Mouse (Mus musculus) forebrain, postnatal 0 days (tissue): ENCODE data around the gene Gpr35. TPM values are rescaled to one million over a fixed set of nuclear protein-coding genes. Genes with fewer than 3 reads are reported as not detected.

Experiments
- ATAC-seq: fragments of 200-750 bp; cut with Nextera tagmentation; 2 replicates; pipeline ENCODE4 v1.8.0; 2017; ENCODE audit warnings: mild to moderate bottlenecking, moderate library complexity
- DNase-seq: peaks from one replicate; pipeline ENCODE4 v3.0.0-alpha.2; 2015
- H3K27ac ChIP-seq: fragments of 300-500 bp; sonication (generic); 2 replicates; pipeline ENCODE4 v1.5.1; 2014; ENCODE audit warnings: low read depth, mild to moderate bottlenecking, antibody characterized with exemption, low read length, moderate library complexity, mixed read lengths
- H3K27me3 ChIP-seq: fragments of 300-500 bp; sonication (generic); 2 replicates; pipeline ENCODE4 v1.6.1; 2014; ENCODE audit warnings: mild to moderate bottlenecking, low read length, mixed read lengths; ENCODE audit not compliant: insufficient read depth
- H3K36me3 ChIP-seq: fragments of 300-500 bp; sonication (generic); 2 replicates; pipeline ENCODE4 v1.6.1; 2014; ENCODE audit warnings: mild to moderate bottlenecking, moderate library complexity; ENCODE audit not compliant: insufficient read depth
- H3K4me1 ChIP-seq: fragments of 300-500 bp; sonication (generic); 2 replicates; pipeline ENCODE4 v1.6.1; 2014; ENCODE audit warnings: antibody characterized with exemption; ENCODE audit not compliant: insufficient read depth
- H3K4me2 ChIP-seq: fragments of 300-500 bp; sonication (generic); 2 replicates; pipeline ENCODE4 v1.6.1; 2014; ENCODE audit warnings: low read depth, mild to moderate bottlenecking, moderate library complexity
- H3K4me3 ChIP-seq: fragments of 300-500 bp; sonication (generic); 2 replicates; pipeline ENCODE4 v1.5.1; 2014; ENCODE audit warnings: low read depth, low read length, mixed read lengths
- H3K9ac ChIP-seq: fragments of 300-500 bp; sonication (generic); 2 replicates; pipeline ENCODE4 v1.6.1; 2014; ENCODE audit warnings: mild to moderate bottlenecking
- H3K9me3 ChIP-seq: fragments of 300-500 bp; sonication (generic); 2 replicates; pipeline ENCODE4 v1.6.1; 2016; ENCODE audit warnings: low read length
- CTCF ChIP-seq: sonication (generic); IDR thresholded peaks from 2 replicates; pipeline ENCODE4 v1.5.1; 2016; ENCODE audit warnings: antibody characterized with exemption, control low read depth, low read depth
- WGBS: fragments of 180-500 bp; shearing (Covaris S2); extraction: QIAGEN DNeasy Blood & Tissue Kit; methylation state at CpG from one replicate; pipeline ENCODE4 v1.1.7; 2014; 5-methylcytosine and 5-hydroxymethylcytosine counted together
- polyA plus RNA-seq: library from polyadenylated mRNA; unstranded; fragments of >200 nt; fragmentation: Nextera tagmentation; extraction: Ambion mirVana; gene quantifications from 2 replicates; pipeline ENCODE4 v1.2.1, GENCODE M21; 2015
- total RNA-seq: library from RNA; depleted of rRNA; stranded (reverse); fragments of >200 nt; gene quantifications from 2 replicates; pipeline ENCODE4 v1.2.3, GENCODE M21; 2014

Gpr35 gene
- total and polyA plus RNA-seq, 2 experiments from 2014 or later, result 0.44 to 1.8 TPM

DNA sequence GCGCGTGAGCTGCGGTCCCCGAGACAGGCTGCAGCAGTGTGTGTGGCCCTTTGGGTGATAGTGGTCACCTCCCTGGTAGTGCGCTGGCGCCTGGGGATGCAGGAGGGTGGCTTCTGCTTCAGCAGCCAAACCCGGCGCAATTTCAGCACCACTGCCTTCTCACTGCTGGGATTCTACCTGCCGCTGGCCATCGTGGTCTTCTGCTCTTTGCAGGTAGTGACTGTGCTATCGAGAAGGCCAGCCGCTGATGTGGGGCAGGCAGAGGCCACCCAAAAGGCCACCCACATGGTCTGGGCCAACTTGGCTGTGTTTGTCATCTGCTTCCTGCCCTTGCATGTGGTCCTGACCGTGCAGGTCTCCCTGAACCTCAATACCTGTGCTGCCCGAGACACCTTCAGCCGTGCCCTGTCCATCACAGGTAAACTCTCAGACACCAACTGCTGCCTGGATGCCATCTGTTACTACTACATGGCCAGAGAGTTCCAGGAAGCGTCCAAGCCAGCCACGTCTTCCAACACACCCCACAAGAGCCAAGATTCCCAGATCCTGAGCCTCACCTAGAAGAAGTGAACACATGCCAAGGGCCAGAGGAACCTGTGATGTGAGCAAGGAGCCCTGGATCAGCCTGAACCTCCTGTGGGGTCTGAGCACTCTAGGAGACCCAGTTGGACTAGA is 32.4 kb downstream of the Gpr35 start:
- H3K36me3 ChIP-seq, result no peaks in the 10 kb centered on the region
- H3K4me2 ChIP-seq, result no peak overlapping the region
- no peaks in the 10 kb centered on the region for H3K9me3 ChIP-seq
- 92% methylated on average over 17 of the region's 17 CpGs for WGBS
- ATAC-seq (no peak), DNase-seq (no peak)
- no peak overlapping the region for H3K27ac ChIP-seq
- no peaks in the 10 kb centered on the region for H3K27me3 ChIP-seq
- TF ChIP-seq CTCF, result no peak
- H3K4me1 ChIP-seq, result no peaks in the 10 kb centered on the region
- H3K4me3 ChIP-seq, result no peak overlapping the region
- H3K9ac ChIP-seq, result no peak overlapping the region

DNA sequence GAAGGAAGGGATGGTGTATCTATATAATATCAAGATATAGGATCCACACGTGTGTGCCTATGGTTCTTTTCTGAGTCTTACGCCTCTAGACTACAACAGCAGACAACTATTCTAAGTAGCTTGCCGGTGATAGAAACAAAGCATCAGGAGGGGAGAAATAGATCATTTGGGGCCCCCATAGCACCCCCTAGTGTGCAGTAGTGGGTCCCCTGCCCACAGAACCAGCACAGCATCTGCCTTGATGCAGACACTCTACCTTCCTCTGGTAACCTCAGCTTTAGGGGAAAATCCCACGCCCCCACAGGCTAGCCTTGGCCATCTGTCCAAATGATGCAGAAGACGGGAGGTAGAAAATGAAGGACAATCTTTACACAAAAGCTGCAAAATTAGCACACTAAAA is 34.3 kb downstream of the Gpr35 start:
- no peak overlapping the region for H3K4me2 ChIP-seq
- DNase-seq, result no peak
- ATAC-seq, result no peak
- no peaks in the 10 kb centered on the region for H3K36me3 ChIP-seq
- WGBS, result 87% methylated on average over 5 of the region's 5 CpGs
- no peaks in the 10 kb centered on the region for H3K9me3 ChIP-seq
- no peaks in the 10 kb centered on the region for H3K27me3 ChIP-seq
- no peak overlapping the region for H3K9ac ChIP-seq
- no peak overlapping the region for H3K4me3 ChIP-seq
- no peaks in the 10 kb centered on the region for H3K4me1 ChIP-seq
- no peak for TF ChIP-seq CTCF
- H3K27ac ChIP-seq, result no peak overlapping the region

DNA sequence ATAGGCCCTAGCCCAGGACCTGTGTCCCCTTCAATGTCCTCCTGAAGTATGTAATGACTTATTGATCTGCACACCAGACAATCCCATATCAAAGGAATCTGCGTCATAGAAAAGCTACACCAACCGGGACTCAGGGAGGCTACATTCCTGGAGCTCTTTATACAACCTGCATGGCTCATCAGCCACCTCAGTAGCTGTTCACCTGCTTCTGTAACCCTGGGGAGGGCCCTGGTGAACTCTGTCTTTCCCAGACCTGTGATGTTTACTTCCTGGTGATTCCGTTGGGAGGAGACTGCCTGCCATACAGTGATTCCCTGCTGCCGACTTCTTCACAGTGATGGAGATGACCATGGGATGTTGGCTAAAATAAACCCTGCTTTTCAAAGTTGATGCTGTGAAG is 38.2 kb downstream of the Gpr35 start:
- ATAC-seq (no peak), DNase-seq (no peak)
- no peak overlapping the region for H3K4me2 ChIP-seq
- no peaks in the 10 kb centered on the region for H3K36me3 ChIP-seq
- H3K4me1 ChIP-seq, result no peaks in the 10 kb centered on the region
- H3K9ac ChIP-seq, result no peak overlapping the region
- no peaks in the 10 kb centered on the region for H3K9me3 ChIP-seq
- no peak overlapping the region for H3K4me3 ChIP-seq
- WGBS, result 85% methylated on average over 4 of the region's 4 CpGs
- H3K27ac ChIP-seq, result no peak overlapping the region
- H3K27me3 ChIP-seq, result no peaks in the 10 kb centered on the region
- no peak for TF ChIP-seq CTCF

DNA sequence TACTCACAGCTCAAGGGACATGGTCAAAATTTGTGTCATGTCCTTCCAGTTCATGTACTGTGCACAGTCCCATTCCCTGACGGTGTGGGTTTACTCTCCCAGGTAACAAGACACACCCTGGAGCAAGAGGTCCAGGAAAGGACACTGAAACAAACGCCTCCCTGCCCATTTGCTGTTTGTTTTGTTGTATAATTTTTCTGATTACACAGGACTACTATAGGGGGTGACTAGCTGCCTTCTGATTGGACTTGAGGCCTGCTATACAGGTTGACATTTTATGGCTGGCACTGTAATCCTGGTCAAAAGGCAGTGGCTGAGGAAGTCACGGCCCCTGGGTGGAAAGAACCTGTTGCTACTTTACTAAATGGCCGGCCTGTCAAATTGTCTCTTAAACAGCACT is 39.2 kb downstream of the Gpr35 start:
- H3K9me3 ChIP-seq, result no peaks in the 10 kb centered on the region
- no peaks in the 10 kb centered on the region for H3K4me1 ChIP-seq
- no peak overlapping the region for H3K9ac ChIP-seq
- H3K27me3 ChIP-seq, result no peaks in the 10 kb centered on the region
- no peak overlapping the region for H3K4me2 ChIP-seq
- H3K4me3 ChIP-seq, result no peak overlapping the region
- 69% methylated on average over 4 of the region's 4 CpGs for WGBS
- no peak overlapping the region for H3K27ac ChIP-seq
- no peak for ATAC-seq
- no peaks in the 10 kb centered on the region for H3K36me3 ChIP-seq
- no peak for TF ChIP-seq CTCF
- no peak for DNase-seq

DNA sequence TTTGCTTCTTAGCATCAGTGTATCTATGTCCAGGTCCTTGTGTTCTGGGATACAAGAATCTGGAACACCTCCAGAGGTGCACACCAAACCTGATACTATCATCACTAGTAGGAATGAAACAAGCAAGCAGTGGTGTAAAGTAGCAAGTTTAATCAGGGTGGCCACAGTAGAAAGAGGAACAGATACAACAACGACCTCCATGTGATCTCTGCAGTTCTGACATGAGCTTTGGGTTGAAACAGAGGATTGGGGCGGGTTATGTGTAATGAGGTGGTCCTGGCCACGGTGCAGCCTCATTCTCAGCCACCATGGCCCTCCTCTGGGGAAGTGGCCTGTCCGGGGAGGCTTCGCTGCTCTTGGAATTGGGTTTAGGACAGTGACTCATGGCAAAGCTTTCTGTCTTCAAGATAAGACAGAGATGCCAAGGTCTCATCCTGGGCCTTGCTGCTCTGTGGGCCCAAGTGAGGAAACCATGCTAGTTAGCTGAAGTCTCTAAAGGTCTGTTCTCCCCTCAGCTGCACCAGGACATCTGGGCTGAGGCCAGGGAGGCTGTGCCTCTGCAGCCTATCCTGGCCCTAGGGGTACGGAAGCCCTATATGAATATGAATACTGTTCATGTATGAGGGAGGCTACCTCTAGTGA is 41.7 kb downstream of the Gpr35 start:
- H3K9me3 ChIP-seq, result no peaks in the 10 kb centered on the region
- H3K4me1 ChIP-seq, result no peaks in the 10 kb centered on the region
- DNase-seq (no peak), ATAC-seq (no peak)
- no peaks in the 10 kb centered on the region for H3K36me3 ChIP-seq
- no peaks in the 10 kb centered on the region for H3K27me3 ChIP-seq
- no peak for TF ChIP-seq CTCF
- H3K9ac ChIP-seq, result no peak overlapping the region
- H3K4me2 ChIP-seq, result no peak overlapping the region
- H3K27ac ChIP-seq, result no peak overlapping the region
- 79% methylated on average over 6 of the region's 6 CpGs for WGBS
- H3K4me3 ChIP-seq, result no peak overlapping the region

DNA sequence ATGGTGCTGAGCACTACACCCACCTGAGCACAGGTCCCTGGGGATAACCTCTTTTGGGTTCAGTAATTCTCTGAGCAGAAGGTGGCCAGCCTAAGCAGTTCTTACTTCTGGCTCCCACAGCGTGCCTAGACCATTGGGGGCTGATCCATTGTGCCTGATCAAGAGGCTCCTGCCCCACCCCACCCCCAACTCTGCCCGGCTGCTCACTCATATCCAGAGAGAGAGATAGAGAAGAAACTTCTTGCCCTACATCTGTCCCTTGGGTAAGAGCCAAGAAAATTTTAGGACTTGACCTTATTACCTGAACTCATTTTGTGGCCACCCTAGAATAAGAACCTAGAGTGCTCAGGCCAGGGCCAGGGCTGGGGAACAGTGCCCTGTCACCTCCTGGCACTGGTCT is 42.2 kb downstream of the Gpr35 start:
- ATAC-seq, result no peak
- Histone ChIP-seq H3K4me2 (no peak overlapping the region), H3K36me3 (no peaks in the 10 kb centered on the region), H3K9ac (no peak overlapping the region), H3K27ac (no peak overlapping the region), H3K9me3 (no peaks in the 10 kb centered on the region), H3K4me1 (no peaks in the 10 kb centered on the region), H3K27me3 (no peaks in the 10 kb centered on the region), H3K4me3 (no peak overlapping the region)
- TF ChIP-seq CTCF, result no peak
- no peak for DNase-seq
- WGBS, result 72% methylated on average over 2 of the region's 2 CpGs

DNA sequence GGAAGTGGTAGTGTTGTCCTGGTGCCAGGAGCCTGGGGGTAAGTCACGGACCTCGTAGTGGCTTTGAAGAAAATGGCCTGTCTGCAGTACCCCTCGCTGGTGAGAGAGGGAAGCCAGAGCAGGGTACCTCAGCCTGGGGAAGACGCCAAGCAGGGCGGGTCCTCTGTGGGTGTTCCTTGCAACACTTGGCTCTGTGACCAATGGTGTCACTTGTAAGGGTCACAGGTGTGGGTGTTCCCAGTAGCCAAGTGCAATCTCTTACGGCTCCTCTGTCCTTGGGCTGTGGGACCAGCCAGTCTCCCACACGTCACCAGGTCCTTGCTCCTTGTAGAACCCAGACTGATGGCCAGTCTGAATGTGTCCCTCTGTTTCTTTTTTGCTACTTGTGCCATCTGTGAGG is 55.4 kb downstream of the Gpr35 start, which contains the start of gene Aqp12:
TSS of gene Aqp12 (plus strand) at position 274 of the 400 bp plus-strand sequence.
- Histone ChIP-seq H3K36me3 (no peaks in the 10 kb centered on the region), H3K27ac (no peak within 1 kb of the TSS), H3K4me2 (no peak within 1 kb of the TSS), H3K4me3 (no peak within 1 kb of the TSS), H3K9me3 (no peaks in the 10 kb centered on the region), H3K27me3 (no peaks in the 10 kb centered on the region), H3K9ac (no peak within 1 kb of the TSS), H3K4me1 (no peaks in the 10 kb centered on the region)
- TF ChIP-seq CTCF, result no peak
- ATAC-seq, result no peak
- 74% methylated on average over 7 of the region's 7 CpGs for WGBS
- no peak for DNase-seq
